Mouse (Mus musculus) heart, adult 9 months (tissue): ENCODE results near the gene Xirp1.

Experiments
- DNase-seq, 2 experiments: peaks; one replicate each; pipeline ENCODE4 v3.0.0; 2022; ENCODE audit warnings: low spot score in 2 of 2

Gene Xirp1

GRCm38 (mm10) chr9:120023086-120023811, at the start of gene Xirp1:
Xirp1 (minus strand) TSS chr9:120023598.
- no peak for DNase-seq

GRCm38 (mm10) chr9:120073169-120073568, 49.8 kb upstream of the Xirp1 start:
- peak; percentile 66 to 84 for DNase-seq

- DNase-seq, result peak; percentile 25 to 41
Measured at GRCm38 (mm10) chr9:120071251-120071650, 47.9 kb upstream of the Xirp1 start.

GRCm38 (mm10) chr9:120069779-120070178, 46.4 kb upstream of the Xirp1 start, which contains the start of gene Cx3cr1:
Cx3cr1 (minus strand) TSS chr9:120069879.
- DNase-seq, result no peak

GRCm38 (mm10) chr9:120068047-120068446, 44.6 kb upstream of the Xirp1 start:
- DNase-seq, result peak in 1 of 2 experiments; percentile 29

GRCm38 (mm10) chr9:120067609-120068008, 44.2 kb upstream of the Xirp1 start:
- no peak for DNase-seq

GRCm38 (mm10) chr9:120064317-120064716, 40.9 kb upstream of the Xirp1 start:
- DNase-seq, result no peak

GRCm38 (mm10) chr9:120058730-120059129, 35.3 kb upstream of the Xirp1 start:
- peak in 1 of 2 experiments; percentile 54 for DNase-seq

- DNase-seq, result no peak
Measured at GRCm38 (mm10) chr9:120056201-120056600, 32.8 kb upstream of the Xirp1 start.

GRCm38 (mm10) chr9:120054545-120055277, 31.3 kb upstream of the Xirp1 start:
- no peak for DNase-seq

- DNase-seq, result peak in 1 of 2 experiments; percentile 35
Measured at GRCm38 (mm10) chr9:120049407-120049806, 26.0 kb upstream of the Xirp1 start.

- no peak for DNase-seq
Measured at GRCm38 (mm10) chr9:120048495-120048894, 25.1 kb upstream of the Xirp1 start.

- peak in 1 of 2 experiments; percentile 29 for DNase-seq
Measured at GRCm38 (mm10) chr9:120043115-120043514, 19.7 kb upstream of the Xirp1 start.

GRCm38 (mm10) chr9:120037414-120037813, 14.0 kb upstream of the Xirp1 start:
- no peak for DNase-seq

GRCm38 (mm10) chr9:120034375-120034774, 11.0 kb upstream of the Xirp1 start:
- no peak for DNase-seq

- no peak for DNase-seq
Measured at GRCm38 (mm10) chr9:120032710-120033109, 9.3 kb upstream of the Xirp1 start.

- no peak for DNase-seq
Measured at GRCm38 (mm10) chr9:120030421-120030820, 7.0 kb upstream of the Xirp1 start.

- DNase-seq, result no peak
Measured at GRCm38 (mm10) chr9:120029880-120030279, 6.5 kb upstream of the Xirp1 start.

GRCm38 (mm10) chr9:120027401-120028151, 4.2 kb upstream of the Xirp1 start:
- DNase-seq, result peak; percentile 77 to 80

- no peak for DNase-seq
Measured at GRCm38 (mm10) chr9:120024625-120025024, 1.2 kb upstream of the Xirp1 start.

GRCm38 (mm10) chr9:120024171-120024570, 773 bp upstream of the Xirp1 start:
- DNase-seq, result no peak

GRCm38 (mm10) chr9:120021164-120021563, 2.2 kb downstream of the Xirp1 start:
- DNase-seq, result peak in 1 of 2 experiments; percentile 61
